Mouse (Mus musculus) limb, embryonic 13.5 days (tissue): ENCODE results near the gene Uba1. TPM values are rescaled to one million over a fixed set of nuclear protein-coding genes. Genes with fewer than 3 reads are reported as not detected.
A peak's percentile ranks its signal among the peaks of the same experiment; 100 is the strongest.

ENCODE experiments used
- ATAC-seq: fragments of 200-750 bp; cut with Nextera tagmentation; 2 replicates; pipeline ENCODE4 v1.8.0; 2017; ENCODE audit warnings: low read depth, moderate number of reproducible peaks, moderate TSS enrichment; ENCODE audit not compliant: low FRiP score
- H3K27ac ChIP-seq: fragments of 300-500 bp; sonication (generic); 2 replicates; pipeline ENCODE4 v1.5.1; 2015; ENCODE audit warnings: inconsistent platforms, mild to moderate bottlenecking, moderate library complexity
- H3K27me3 ChIP-seq: fragments of 300-500 bp; sonication (generic); 2 replicates; pipeline ENCODE4 v1.6.1; 2015; ENCODE audit warnings: mild to moderate bottlenecking, inconsistent platforms
- H3K36me3 ChIP-seq: fragments of 300-500 bp; sonication (generic); 2 replicates; pipeline ENCODE4 v1.6.1; 2015; ENCODE audit warnings: inconsistent platforms, mild to moderate bottlenecking, moderate library complexity
- H3K4me1 ChIP-seq: fragments of 300-500 bp; sonication (generic); 2 replicates; pipeline ENCODE4 v1.6.1; 2015; ENCODE audit warnings: inconsistent platforms
- H3K4me2 ChIP-seq: fragments of 300-500 bp; sonication (generic); replicated peaks from 2 replicates; pipeline ENCODE4 v1.6.1; 2015; ENCODE audit warnings: inconsistent platforms, mild to moderate bottlenecking, moderate library complexity
- H3K4me3 ChIP-seq: fragments of 300-500 bp; sonication (generic); 2 replicates; pipeline ENCODE4 v1.5.1; 2015; ENCODE audit warnings: moderate library complexity, mild to moderate bottlenecking, inconsistent platforms
- H3K9ac ChIP-seq: fragments of 300-500 bp; sonication (generic); 2 replicates; pipeline ENCODE4 v1.6.1; 2015; ENCODE audit warnings: mild to moderate bottlenecking, inconsistent platforms
- H3K9me3 ChIP-seq: fragments of 300-500 bp; sonication (generic); 2 replicates; pipeline ENCODE4 v1.6.1; 2016; ENCODE audit warnings: inconsistent platforms
- WGBS: fragments of 180-500 bp; shearing (Covaris S2); methylation state at CpG from one replicate; pipeline ENCODE4 v1.1.7; 2015; 5-methylcytosine and 5-hydroxymethylcytosine counted together
- polyA plus RNA-seq: library from polyadenylated mRNA; unstranded; fragments of >200 nt; fragmentation: Nextera tagmentation; extraction: Ambion mirVana; gene quantifications from 2 replicates; pipeline ENCODE4 v1.2.1, GENCODE M21; 2015

Gene Uba1
- polyA plus RNA-seq = 206 and 220 TPM in 2 replicates

DNA sequence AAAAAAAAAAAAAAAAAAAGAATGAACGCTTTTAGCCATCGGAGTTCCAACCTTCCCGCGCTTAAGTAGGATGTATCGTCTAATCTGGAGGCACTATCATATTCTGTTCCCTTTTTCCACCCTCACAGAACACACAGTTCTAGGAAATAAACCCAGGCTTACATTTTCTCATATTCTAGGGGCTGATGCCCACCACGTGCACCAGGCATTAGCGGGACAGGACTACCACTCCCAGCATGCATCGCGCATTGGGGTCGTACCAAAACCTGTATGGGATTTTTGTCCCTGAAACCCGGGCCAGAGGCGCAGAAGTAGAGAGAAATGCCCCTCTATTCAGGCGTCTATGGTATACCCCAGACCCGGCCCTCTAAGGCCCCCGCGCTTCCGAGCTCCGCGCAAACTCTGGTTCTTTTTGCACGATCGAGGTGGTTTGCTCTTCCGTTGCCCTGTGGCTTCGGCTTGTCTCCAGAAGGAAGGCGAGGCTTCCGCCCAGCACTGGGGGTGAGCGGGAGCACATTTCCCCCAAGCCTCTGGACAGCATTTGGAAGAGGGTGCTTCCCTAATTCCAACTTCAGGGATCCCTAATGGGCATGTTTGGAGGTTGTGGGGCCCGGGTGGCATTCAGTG lies at the start of gene Uba1:
Gene Uba1 (plus strand): TSS at position 301 of the 627 bp plus-strand sequence.
- no peaks in the 10 kb centered on the region for H3K36me3 ChIP-seq
- no peaks in the 10 kb centered on the region for H3K9me3 ChIP-seq
- WGBS = 12% methylated on average over 27 of the region's 27 CpGs
- H3K4me3 ChIP-seq = peak within 1 kb of the TSS; percentile 53
- H3K27me3 ChIP-seq = no peaks in the 10 kb centered on the region
- ATAC-seq = peak; percentile 92
- H3K4me2 ChIP-seq = peak within 1 kb of the TSS; percentile 80
- H3K9ac ChIP-seq = peak within 1 kb of the TSS; percentile 66
- peak within 1 kb of the TSS; percentile 63; the same call in 1 of the 2 replicates for H3K27ac ChIP-seq
- H3K4me1 ChIP-seq = no peaks in the 10 kb centered on the region

GRCm38 (mm10) chrX:20608500-20608899 lies 49.6 kb upstream of the Uba1 start:
- no peak overlapping the region for H3K4me2 ChIP-seq
- 86% methylated on average over 4 of the region's 4 CpGs for WGBS
- no peaks in the 10 kb centered on the region for H3K9me3 ChIP-seq
- H3K4me3 ChIP-seq = no peak overlapping the region
- H3K4me1 ChIP-seq = no peaks in the 10 kb centered on the region
- no peak overlapping the region for H3K27ac ChIP-seq
- no peaks in the 10 kb centered on the region for H3K36me3 ChIP-seq
- no peaks in the 10 kb centered on the region for H3K27me3 ChIP-seq
- H3K9ac ChIP-seq = no peak overlapping the region
- no peak for ATAC-seq

GRCm38 (mm10) chrX:20616861-20617175 lies 41.3 kb upstream of the Uba1 start:
- peak; percentile 38; the same call in 1 of the 2 replicates for ATAC-seq
- WGBS = 15% methylated on average over 17 of the region's 17 CpGs
- H3K27ac ChIP-seq = peak overlapping the region; percentile 80; the same call in 1 of the 2 replicates
- H3K4me3 ChIP-seq = peak overlapping the region; percentile 60
- H3K9ac ChIP-seq = peak overlapping the region; percentile 69
- H3K4me1 ChIP-seq = peaks cover 8% of the 10 kb centered on the region; the same call in 1 of the 2 replicates
- no peaks in the 10 kb centered on the region for H3K27me3 ChIP-seq
- no peaks in the 10 kb centered on the region for H3K9me3 ChIP-seq
- peaks cover 14% of the 10 kb centered on the region for H3K36me3 ChIP-seq
- peak overlapping the region; percentile 64 for H3K4me2 ChIP-seq

- no peaks in the 10 kb centered on the region for H3K27me3 ChIP-seq
- peak; percentile 96 for ATAC-seq
- peak within 1 kb of the TSS; percentile 60 for H3K4me3 ChIP-seq
- peak within 1 kb of the TSS; percentile 75 for H3K9ac ChIP-seq
- peaks cover 8% of the 10 kb centered on the region; the same call in 1 of the 2 replicates for H3K4me1 ChIP-seq
- H3K4me2 ChIP-seq = peak within 1 kb of the TSS; percentile 66
- WGBS = 12% methylated on average over 48 of the region's 49 CpGs
- H3K27ac ChIP-seq = peak within 1 kb of the TSS; percentile 80; the same call in 1 of the 2 replicates
- peaks cover 17% of the 10 kb centered on the region for H3K36me3 ChIP-seq
- no peaks in the 10 kb centered on the region for H3K9me3 ChIP-seq
Observed at GRCm38 (mm10) chrX:20617176-20617902, 40.8 kb upstream of the Uba1 start, which contains the start of the genes Rbm10 and Ndufb11. Gene Rbm10 (plus strand): TSS chrX:20617503. Gene Ndufb11 (minus strand): TSS chrX:20617619.

DNA sequence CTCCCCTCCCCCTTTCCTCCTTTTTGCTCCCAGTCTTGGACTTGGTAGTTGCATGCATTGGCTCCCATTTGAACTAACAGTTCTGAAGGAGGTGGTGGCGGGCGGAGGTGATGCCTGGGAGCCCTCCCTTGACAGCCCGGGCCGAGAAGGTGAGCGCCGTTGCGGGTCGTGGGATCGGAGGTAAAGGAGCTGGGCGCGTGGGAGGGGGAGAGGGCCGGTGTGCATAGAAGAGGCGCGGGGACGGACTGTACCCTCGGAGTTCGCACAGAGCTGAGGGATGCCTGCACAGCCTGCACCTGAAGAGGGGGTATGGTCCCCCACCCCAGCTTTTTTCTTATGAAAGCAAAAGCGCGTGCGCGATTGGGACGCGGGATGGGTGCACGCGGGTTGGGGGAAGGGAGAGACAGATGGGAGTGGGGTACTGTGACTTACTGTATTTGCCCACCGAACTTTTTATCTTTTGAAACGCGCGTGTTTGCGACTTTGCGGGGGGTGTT lies 40.2 kb upstream of the Uba1 start:
- peak overlapping the region; percentile 66 for H3K4me2 ChIP-seq
- H3K9ac ChIP-seq = peak overlapping the region; percentile 75
- no peaks in the 10 kb centered on the region for H3K27me3 ChIP-seq
- peak; percentile 51 for ATAC-seq
- H3K4me3 ChIP-seq = peak overlapping the region; percentile 60
- peaks cover 8% of the 10 kb centered on the region; the same call in 1 of the 2 replicates for H3K4me1 ChIP-seq
- peaks cover 17% of the 10 kb centered on the region for H3K36me3 ChIP-seq
- 18% methylated on average over 30 of the region's 31 CpGs for WGBS
- H3K27ac ChIP-seq = peak overlapping the region; percentile 80; the same call in 1 of the 2 replicates
- H3K9me3 ChIP-seq = no peaks in the 10 kb centered on the region

GRCm38 (mm10) chrX:20638141-20638540 lies 20.0 kb upstream of the Uba1 start:
- Histone ChIP-seq H3K9me3 (no peaks in the 10 kb centered on the region), H3K9ac (no peak overlapping the region), H3K4me2 (no peak overlapping the region), H3K27ac (no peak overlapping the region), H3K4me1 (no peaks in the 10 kb centered on the region), H3K4me3 (no peak overlapping the region), H3K27me3 (no peaks in the 10 kb centered on the region), H3K36me3 (peaks cover 67% of the 10 kb centered on the region)
- no peak for ATAC-seq
- WGBS = 100% methylated on average over 2 of the region's 2 CpGs

GRCm38 (mm10) chrX:20644780-20645179 lies 13.3 kb upstream of the Uba1 start:
- Histone ChIP-seq H3K4me2 (no peak overlapping the region), H3K9me3 (no peaks in the 10 kb centered on the region), H3K36me3 (peaks cover 79% of the 10 kb centered on the region), H3K9ac (no peak overlapping the region), H3K4me1 (no peaks in the 10 kb centered on the region), H3K4me3 (no peak overlapping the region), H3K27me3 (no peaks in the 10 kb centered on the region), H3K27ac (no peak overlapping the region)
- ATAC-seq = no peak
- 75% methylated on average over 5 of the region's 5 CpGs for WGBS

DNA sequence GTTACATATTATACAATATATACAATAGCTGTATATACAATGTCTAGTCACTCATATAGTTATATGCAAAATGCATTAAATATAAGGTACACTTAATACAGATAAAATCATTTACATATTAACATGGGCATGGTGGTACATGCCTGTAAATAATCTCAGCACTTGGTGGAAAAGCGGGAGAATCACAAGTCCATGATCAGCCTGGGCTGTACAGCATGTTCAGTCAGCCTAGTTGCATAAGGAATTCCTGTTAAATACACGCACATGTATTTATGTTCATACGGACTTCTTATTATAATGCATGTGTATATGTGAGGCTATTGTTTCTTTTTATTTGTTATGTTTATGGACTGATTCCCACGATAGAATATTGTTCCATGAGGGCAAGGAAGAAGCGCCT lies 533 bp upstream of the Uba1 start:
- Histone ChIP-seq H3K36me3 (no peaks in the 10 kb centered on the region), H3K9ac (no peak overlapping the region), H3K4me3 (peak overlapping the region; percentile 53), H3K9me3 (no peaks in the 10 kb centered on the region), H3K27me3 (no peaks in the 10 kb centered on the region), H3K4me1 (no peaks in the 10 kb centered on the region), H3K27ac (no peak overlapping the region), H3K4me2 (peak overlapping the region; percentile 80)
- ATAC-seq = no peak
- WGBS = 24% methylated on average over 5 of the region's 5 CpGs

DNA sequence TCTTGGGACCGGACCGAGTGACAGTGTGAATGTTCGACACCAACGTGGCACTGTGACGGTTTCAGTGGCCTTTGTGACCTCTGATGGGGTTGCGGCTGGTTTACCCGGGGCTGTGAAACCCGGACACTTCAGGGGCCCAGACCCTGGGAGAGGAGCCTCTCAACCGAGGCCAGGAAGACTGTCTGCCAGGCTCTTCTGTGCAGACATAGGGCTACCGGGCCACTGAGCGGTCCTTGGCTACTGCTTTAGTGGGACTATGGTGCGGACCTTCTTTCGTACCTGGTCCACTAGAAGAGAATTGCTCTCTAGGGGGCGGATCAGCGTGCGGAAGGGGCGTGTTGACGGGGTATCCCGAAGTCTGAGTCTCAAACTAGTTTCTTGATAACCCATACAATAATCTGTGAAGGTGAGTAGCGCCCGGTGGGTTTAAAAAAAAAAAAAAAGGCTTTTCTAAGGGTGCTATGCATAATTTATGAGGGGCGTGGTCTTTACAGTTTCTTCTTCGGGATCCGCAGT lies 823 bp downstream of the Uba1 start:
- Histone ChIP-seq H3K9me3 (no peaks in the 10 kb centered on the region), H3K27me3 (no peaks in the 10 kb centered on the region), H3K9ac (peak overlapping the region; percentile 66), H3K27ac (peak overlapping the region; percentile 63; the same call in 1 of the 2 replicates), H3K4me2 (peak overlapping the region; percentile 80), H3K4me3 (peak overlapping the region; percentile 53), H3K4me1 (no peaks in the 10 kb centered on the region), H3K36me3 (no peaks in the 10 kb centered on the region)
- WGBS = 11% methylated on average over 24 of the region's 24 CpGs
- ATAC-seq = no peak

DNA sequence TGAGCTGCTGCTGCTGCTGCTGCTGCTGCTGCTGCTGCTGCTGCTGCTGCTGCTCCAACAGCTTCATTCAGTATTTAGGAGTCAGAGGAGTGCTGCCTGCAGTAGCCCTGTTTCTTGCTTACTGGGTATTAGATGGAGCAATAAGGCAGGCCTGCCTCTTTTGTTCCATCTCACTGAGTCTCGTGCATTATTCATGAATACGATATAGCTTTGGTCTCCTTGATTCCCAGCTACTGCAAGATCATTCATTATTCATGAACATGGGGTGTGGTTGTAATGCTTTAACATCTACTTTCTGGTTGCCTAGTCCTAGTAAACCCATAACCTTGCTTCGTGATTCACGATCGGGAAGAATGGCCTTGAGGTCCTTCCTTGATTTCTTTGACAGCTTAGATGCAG lies 4.2 kb downstream of the Uba1 start:
- WGBS = 27% methylated on average over 5 of the region's 5 CpGs
- no peak for ATAC-seq
- no peak overlapping the region for H3K4me2 ChIP-seq
- H3K9me3 ChIP-seq = no peaks in the 10 kb centered on the region
- H3K4me1 ChIP-seq = peaks cover 11% of the 10 kb centered on the region
- peak overlapping the region; percentile 60; the same call in 1 of the 2 replicates for H3K4me3 ChIP-seq
- no peak overlapping the region for H3K27ac ChIP-seq
- peaks cover 6% of the 10 kb centered on the region; the same call in 1 of the 2 replicates for H3K36me3 ChIP-seq
- H3K9ac ChIP-seq = no peak overlapping the region
- H3K27me3 ChIP-seq = no peaks in the 10 kb centered on the region

DNA sequence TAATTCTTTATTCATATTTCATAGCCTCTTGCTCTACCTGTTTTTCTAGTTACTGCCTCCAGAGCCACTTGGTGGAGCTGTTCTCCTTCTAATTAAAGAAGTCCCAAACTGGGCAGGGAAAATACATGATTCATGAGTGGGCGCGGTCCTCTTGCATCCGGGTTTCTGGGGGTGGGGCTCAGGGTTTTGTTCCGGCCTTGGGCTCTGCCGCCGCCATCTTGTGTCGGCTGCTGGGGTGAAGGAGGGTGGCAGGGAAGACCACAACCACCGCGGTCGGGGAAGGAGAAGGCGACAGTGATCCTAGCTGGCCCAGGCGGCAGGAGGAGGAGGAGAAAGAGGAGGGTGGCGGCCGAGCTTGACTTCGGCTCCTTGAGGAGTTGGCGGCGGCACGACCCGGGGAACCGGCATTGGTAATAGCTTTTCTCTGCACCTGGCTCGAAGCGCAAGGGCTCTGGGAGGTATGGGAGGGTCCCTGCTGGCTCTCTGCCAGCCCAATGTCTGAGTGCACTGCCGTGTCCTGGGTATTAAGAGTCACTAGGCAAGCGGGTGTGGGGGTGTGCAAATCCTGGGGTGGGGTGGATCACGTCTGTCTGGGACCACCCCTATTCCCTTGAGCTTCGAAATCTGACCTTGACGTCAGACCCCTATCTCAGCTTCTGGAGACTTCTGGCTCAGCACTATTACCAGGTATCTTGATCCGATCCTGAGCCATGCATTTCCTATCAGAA lies 4.8 kb downstream of the Uba1 start:
- Histone ChIP-seq H3K4me2 (peak overlapping the region; percentile 69), H3K9me3 (no peaks in the 10 kb centered on the region), H3K4me1 (peaks cover 11% of the 10 kb centered on the region), H3K36me3 (peaks cover 8% of the 10 kb centered on the region), H3K27me3 (no peaks in the 10 kb centered on the region), H3K9ac (peak overlapping the region; percentile 72), H3K27ac (peak overlapping the region; percentile 61; the same call in 1 of the 2 replicates), H3K4me3 (peak overlapping the region; percentile 60)
- ATAC-seq = peak; percentile 88
- WGBS = 16% methylated on average over 22 of the region's 28 CpGs
